Mouse (Mus musculus): ENCODE results near the gene Ak6. TPM values are rescaled to one million over a fixed set of nuclear protein-coding genes. Genes with fewer than 3 reads are reported as not detected.

Ak6 gene
- 115 TPM for polyA plus RNA-seq (2012; fragmentation: generic; extraction: Trizol)

DNA sequence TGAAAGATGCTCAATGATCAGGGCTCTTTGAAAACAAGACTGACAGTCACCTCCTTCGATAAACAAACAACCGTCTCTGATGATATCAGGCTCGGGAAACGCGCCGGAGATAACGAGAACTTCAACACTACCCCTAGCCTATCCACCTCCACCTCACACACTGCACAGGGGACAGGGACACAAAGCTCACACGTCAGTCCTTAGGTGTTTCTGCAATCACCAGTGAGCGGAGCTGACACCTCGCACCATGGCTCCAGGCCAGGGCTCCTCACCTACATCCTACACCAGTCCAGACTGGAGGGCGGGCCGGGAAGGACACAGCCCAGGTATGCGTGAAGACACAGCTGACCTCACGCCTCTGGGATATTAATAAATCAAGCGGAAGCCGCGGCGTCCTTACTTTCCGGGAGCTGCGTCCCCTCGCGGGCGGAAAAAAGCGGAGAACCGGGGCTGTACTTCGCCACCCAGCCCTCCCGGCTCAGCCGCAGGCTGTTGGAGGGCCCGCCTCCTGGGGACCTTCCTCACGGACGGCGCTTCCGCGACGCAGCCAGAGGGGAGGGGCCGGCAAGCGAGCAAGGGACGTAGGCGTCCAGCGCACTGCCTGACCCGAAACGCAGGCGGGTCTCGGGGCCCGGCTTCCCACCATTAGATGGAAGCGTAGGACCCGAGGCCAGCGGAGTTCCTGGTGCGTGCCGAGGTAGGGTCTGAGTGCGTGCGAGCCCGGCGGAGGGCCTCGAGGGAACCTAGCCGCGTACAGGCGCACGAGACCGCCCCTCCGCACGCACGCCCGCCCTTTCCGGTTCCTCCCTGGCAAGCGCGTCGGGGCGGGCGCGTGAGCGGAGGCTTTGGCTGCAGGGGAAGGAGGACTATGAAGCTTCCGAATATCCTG, at the start of gene Ak6, which contains the start of gene Rad17:
TSS of gene Ak6 (plus strand) at position 430 of the 889 bp plus-strand sequence.
TSS of gene Rad17 (minus strand) at position 502 of the 889 bp plus-strand sequence.
- peak; percentile 44 for TF ChIP-seq POLR2AphosphoS2 (IDR thresholded peaks at IDR 0.05; ENCODE audit: insufficient read length, low read depth)
- peak; percentile 61 for TF ChIP-seq POLR2A (IDR thresholded peaks at IDR 0.05; ENCODE audit: insufficient read length, low read depth)
- TF ChIP-seq SRF (IDR thresholded peaks at IDR 0.05; ENCODE audit: control insufficient read depth, insufficient read length, low read depth), result peak; percentile 89
- TF ChIP-seq CEBPB (IDR thresholded peaks at IDR 0.05; ENCODE audit: insufficient read depth, poor library complexity, severe bottlenecking), result no peak
- TF ChIP-seq MYOG (IDR thresholded peaks at IDR 0.05; ENCODE audit: control insufficient read depth in 1 of 3, insufficient read depth in 1 of 3, insufficient read length in 2 of 3, low read depth in 2 of 3), result peak in 1 of 3 experiments; percentile 19
- TF ChIP-seq TCF12 (IDR thresholded peaks at IDR 0.05; ENCODE audit: insufficient read depth, poor library complexity, severe bottlenecking), result no peak
- no peak for TF ChIP-seq USF1 (IDR thresholded peaks at IDR 0.05; ENCODE audit: low read depth)
- TF ChIP-seq MAX (IDR thresholded peaks at IDR 0.05; ENCODE audit: low read depth), result peak; percentile 82
- peak within 1 kb of the TSS; percentile 81 for H3K4me3 ChIP-seq
- no peaks in the 10 kb centered on the region for H3K27me3 ChIP-seq (ENCODE audit: control insufficient read depth, insufficient read depth, insufficient read length)
- H3ac ChIP-seq (ENCODE audit: control insufficient read depth, insufficient read length), result peak within 1 kb of the TSS; percentile 48
- peaks cover 48% of the 10 kb centered on the region for H3K79me2 ChIP-seq (ENCODE audit: control insufficient read depth, insufficient read depth)
- peaks cover 9% of the 10 kb centered on the region for H3K36me3 ChIP-seq (ENCODE audit: control insufficient read depth, insufficient read depth)
- H3K4me2 ChIP-seq (ENCODE audit: low read depth), result peak within 1 kb of the TSS; percentile 94

DNA sequence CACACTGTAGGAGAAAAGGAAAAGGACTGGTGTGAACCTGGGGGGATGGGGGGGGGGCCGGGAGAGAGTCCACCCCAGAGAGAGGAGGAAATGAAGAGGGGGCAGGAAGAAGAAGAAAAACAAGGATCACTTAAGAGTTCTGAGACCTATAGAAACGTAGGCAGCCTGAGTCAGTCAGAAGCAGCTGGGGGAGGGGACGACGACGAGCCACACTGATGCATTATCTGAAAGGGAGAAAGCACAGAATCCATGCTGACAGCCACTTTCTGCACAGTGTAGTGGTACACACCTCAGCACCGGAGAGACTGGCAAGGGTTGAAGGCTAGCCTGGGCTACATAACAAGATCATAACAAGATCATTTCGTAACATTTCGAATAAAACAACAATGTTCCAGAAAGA, 49.7 kb upstream of the Ak6 start:
- TF ChIP-seq POLR2A (IDR thresholded peaks at IDR 0.05; ENCODE audit: insufficient read length, low read depth) (no peak), E2F4 (IDR thresholded peaks at IDR 0.05; ENCODE audit: insufficient read depth) (no peak), MYOD1 (IDR thresholded peaks at IDR 0.05; ENCODE audit: control insufficient read depth in 1 of 3, insufficient read length in 2 of 3, low read depth in 2 of 3) (no peak), MYOG (IDR thresholded peaks at IDR 0.05; ENCODE audit: control insufficient read depth in 1 of 3, insufficient read depth in 1 of 3, insufficient read length in 2 of 3, low read depth in 2 of 3) (no peak), POLR2AphosphoS2 (IDR thresholded peaks at IDR 0.05; ENCODE audit: insufficient read length, low read depth) (no peak)
- Histone ChIP-seq H3ac (ENCODE audit: control insufficient read depth, insufficient read length) (no peak overlapping the region), H3K36me3 (ENCODE audit: control insufficient read depth, insufficient read depth) (no peaks in the 10 kb centered on the region), H3K4me2 (ENCODE audit: low read depth) (no peak overlapping the region), H3K27me3 (ENCODE audit: control insufficient read depth, insufficient read depth, insufficient read length) (no peaks in the 10 kb centered on the region), H3K79me2 (ENCODE audit: control insufficient read depth, insufficient read depth) (no peaks in the 10 kb centered on the region), H3K4me3 (no peak overlapping the region)

DNA sequence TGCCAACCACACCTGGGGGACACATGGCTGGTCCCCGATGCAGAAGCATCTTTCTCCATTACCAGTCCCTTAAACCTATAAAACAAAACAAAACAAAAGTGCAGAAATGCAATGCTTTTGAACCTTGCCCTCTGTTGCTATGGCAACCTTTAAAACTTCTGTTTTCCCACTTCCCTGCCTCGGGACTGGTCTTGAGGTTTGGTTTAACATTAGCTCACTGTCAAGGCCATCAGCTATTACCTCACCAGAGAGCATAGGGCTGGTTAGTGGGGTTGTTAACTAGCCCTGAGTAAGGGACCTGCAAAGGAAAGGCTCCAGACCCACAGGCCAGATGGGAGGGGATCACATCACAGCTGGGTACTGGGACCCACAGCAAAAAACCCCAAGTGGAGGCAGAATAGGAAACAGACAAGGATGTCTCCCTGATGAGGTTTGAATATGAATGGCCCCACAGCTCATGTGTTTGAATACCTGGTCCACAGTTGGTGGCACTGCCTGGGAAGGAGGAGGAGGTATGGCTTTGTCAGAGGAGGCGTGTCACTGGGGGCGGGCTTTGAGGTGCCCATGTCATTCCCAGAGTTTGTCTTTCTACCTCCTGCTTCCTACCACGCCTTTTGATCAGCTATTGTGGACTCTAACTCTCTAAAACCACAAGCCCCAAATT, 48.4 kb upstream of the Ak6 start:
- TF ChIP-seq MYOG (IDR thresholded peaks at IDR 0.05; ENCODE audit: control insufficient read depth in 1 of 3, insufficient read depth in 1 of 3, insufficient read length in 2 of 3, low read depth in 2 of 3) (no peak), E2F4 (IDR thresholded peaks at IDR 0.05; ENCODE audit: insufficient read depth) (no peak), MYOD1 (IDR thresholded peaks at IDR 0.05; ENCODE audit: control insufficient read depth in 1 of 3, insufficient read length in 2 of 3, low read depth in 2 of 3) (no peak), TCF3 (IDR thresholded peaks at IDR 0.05; ENCODE audit: insufficient read length, low read depth) (no peak), SRF (IDR thresholded peaks at IDR 0.05; ENCODE audit: control insufficient read depth, insufficient read length, low read depth) (no peak), CEBPB (IDR thresholded peaks at IDR 0.05; ENCODE audit: insufficient read depth, poor library complexity, severe bottlenecking) (no peak), POLR2A (IDR thresholded peaks at IDR 0.05; ENCODE audit: insufficient read length, low read depth) (no peak)
- H3K27me3 ChIP-seq (ENCODE audit: control insufficient read depth, insufficient read depth, insufficient read length), result no peaks in the 10 kb centered on the region
- H3ac ChIP-seq (ENCODE audit: control insufficient read depth, insufficient read length), result no peak overlapping the region
- no peaks in the 10 kb centered on the region for H3K36me3 ChIP-seq (ENCODE audit: control insufficient read depth, insufficient read depth)
- no peaks in the 10 kb centered on the region for H3K79me2 ChIP-seq (ENCODE audit: control insufficient read depth, insufficient read depth)
- no peak overlapping the region for H3K4me2 ChIP-seq (ENCODE audit: low read depth)
- no peak overlapping the region for H3K4me3 ChIP-seq

DNA sequence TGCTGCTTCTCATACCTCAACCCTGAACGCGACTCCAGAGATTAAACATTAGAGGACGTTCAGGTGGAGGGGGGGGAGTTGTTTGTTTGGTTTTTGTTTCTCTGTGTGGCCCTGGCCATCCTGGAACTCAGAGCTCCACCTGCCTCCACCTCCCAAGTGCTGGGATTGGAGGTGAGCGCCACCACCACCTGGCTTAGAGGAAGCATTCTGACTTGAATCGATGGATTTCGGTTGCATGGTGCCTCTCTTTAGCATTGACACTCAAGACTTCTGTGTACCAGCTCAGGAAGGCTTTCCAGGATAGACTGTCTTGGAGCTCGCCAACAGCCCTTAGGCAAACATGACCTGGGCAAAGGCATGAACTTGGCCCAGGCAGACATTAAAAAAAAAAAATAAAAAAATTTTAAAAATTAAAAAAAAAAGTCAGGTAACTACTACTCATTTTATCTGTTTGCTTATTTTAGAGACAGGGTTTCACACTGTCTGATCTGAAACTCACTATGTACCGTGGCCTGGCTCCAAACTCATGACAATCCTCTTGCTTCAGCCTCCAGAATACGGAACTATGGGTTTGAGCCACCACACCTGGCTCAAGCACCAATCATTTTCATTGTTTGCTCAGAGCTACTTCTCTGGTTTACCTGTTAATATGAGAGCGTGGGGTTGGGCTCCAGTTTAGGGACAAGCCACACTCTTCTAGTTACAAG, 47.6 kb upstream of the Ak6 start:
- no peak overlapping the region for H3K4me3 ChIP-seq
- no peak overlapping the region for H3ac ChIP-seq (ENCODE audit: control insufficient read depth, insufficient read length)
- TF ChIP-seq MAX (IDR thresholded peaks at IDR 0.05; ENCODE audit: low read depth), result no peak
- TF ChIP-seq CEBPB (IDR thresholded peaks at IDR 0.05; ENCODE audit: insufficient read depth, poor library complexity, severe bottlenecking), result no peak
- no peak for TF ChIP-seq TCF3 (IDR thresholded peaks at IDR 0.05; ENCODE audit: insufficient read length, low read depth)
- TF ChIP-seq SRF (IDR thresholded peaks at IDR 0.05; ENCODE audit: control insufficient read depth, insufficient read length, low read depth), result no peak
- TF ChIP-seq TCF12 (IDR thresholded peaks at IDR 0.05; ENCODE audit: insufficient read depth, poor library complexity, severe bottlenecking), result no peak
- no peak for TF ChIP-seq USF1 (IDR thresholded peaks at IDR 0.05; ENCODE audit: low read depth)
- no peak for TF ChIP-seq MYOG (IDR thresholded peaks at IDR 0.05; ENCODE audit: control insufficient read depth in 1 of 3, insufficient read depth in 1 of 3, insufficient read length in 2 of 3, low read depth in 2 of 3)
- no peak for TF ChIP-seq POLR2AphosphoS2 (IDR thresholded peaks at IDR 0.05; ENCODE audit: insufficient read length, low read depth)
- no peak for TF ChIP-seq MYOD1 (IDR thresholded peaks at IDR 0.05; ENCODE audit: control insufficient read depth in 1 of 3, insufficient read length in 2 of 3, low read depth in 2 of 3)
- H3K36me3 ChIP-seq (ENCODE audit: control insufficient read depth, insufficient read depth), result no peaks in the 10 kb centered on the region
- no peaks in the 10 kb centered on the region for H3K27me3 ChIP-seq (ENCODE audit: control insufficient read depth, insufficient read depth, insufficient read length)
- H3K79me2 ChIP-seq (ENCODE audit: control insufficient read depth, insufficient read depth), result no peaks in the 10 kb centered on the region
- no peak overlapping the region for H3K4me2 ChIP-seq (ENCODE audit: low read depth)

All from myocyte (in vitro differentiated cells).